Mouse (Mus musculus) G1E (cell line): ENCODE results near the gene Unc5b. TPM values are rescaled to one million over a fixed set of nuclear protein-coding genes. Genes with fewer than 3 reads are reported as not detected.
"Not testable (repeated sequence)": the region's sequence is repeated elsewhere in the genome, so short reads cannot be mapped to it uniquely, and the experiment has no call there.

Experiments used
- ATAC-seq: 2 replicates; pipeline ENCODE4 v1.8.0; 2016; ENCODE audit warnings: mild to moderate bottlenecking; ENCODE audit not compliant: insufficient number of reproducible peaks, poor library complexity, low FRiP score, severe bottlenecking; ENCODE audit errors: extremely low read depth
- DNase-seq: peaks from one replicate; pipeline ENCODE4 v3.0.0; 2012; ENCODE audit warnings: low spot score
- H3K27me3 ChIP-seq: 2 replicates; pipeline ENCODE4 v1.6.1; 2012; ENCODE audit warnings: mild to moderate bottlenecking, low read length, inconsistent platforms; ENCODE audit not compliant: insufficient read depth
- H3K36me3 ChIP-seq: replicated peaks from 2 replicates; pipeline ENCODE3; 2012; ENCODE audit warnings: mild to moderate bottlenecking, inconsistent platforms
- H3K4me1 ChIP-seq: 2 replicates; pipeline ENCODE4 v1.6.1; 2012; ENCODE audit warnings: low read depth, low read length, inconsistent platforms, mixed read lengths; ENCODE audit not compliant: insufficient read depth
- H3K4me3 ChIP-seq: 2 replicates; pipeline ENCODE4 v1.5.1; 2012; ENCODE audit warnings: low read depth, mild to moderate bottlenecking, inconsistent platforms, low read length, moderate library complexity, mixed read lengths
- H3K9me3 ChIP-seq: replicated peaks from 2 replicates; pipeline ENCODE4 v1.6.1; 2012; ENCODE audit warnings: inconsistent platforms
- CTCF ChIP-seq: IDR thresholded peaks from 2 replicates; pipeline ENCODE4 v1.5.1; 2012; ENCODE audit warnings: low read depth, low read length, inconsistent platforms, mixed read lengths
- GATA1 ChIP-seq: IDR thresholded peaks from 2 replicates; pipeline ENCODE4 v1.6.1; 2012; ENCODE audit warnings: borderline replicate concordance, low read length, inconsistent platforms, mixed read lengths
- GATA2 ChIP-seq: IDR thresholded peaks from 2 replicates; pipeline ENCODE4 v1.6.1; 2012; ENCODE audit warnings: low read depth, low read length, inconsistent platforms, borderline replicate concordance
- POLR2AphosphoS5 ChIP-seq: IDR thresholded peaks from 2 replicates; pipeline ENCODE4 v1.6.1; 2012; ENCODE audit warnings: low read depth, low read length, inconsistent platforms; ENCODE audit not compliant: insufficient replicate concordance
- TAL1 ChIP-seq: conservative IDR thresholded peaks from 2 replicates; pipeline ENCODE4 v1.6.1; 2012; ENCODE audit warnings: low read depth, low read length, inconsistent platforms, mixed read lengths
- polyA plus RNA-seq: library from polyadenylated mRNA; stranded (reverse); fragments of >175 nt; gene quantifications from 2 replicates; pipeline ENCODE4 v1.2.3, GENCODE M21; 2012
- total RNA-seq, 2 experiments: library from RNA; stranded (forward) in 1 of 2; stranded (reverse) in 1 of 2; fragments of 200-1000 nt in 1 of 2; fragments of >200 nt in 1 of 2; fragmentation: Nextera tagmentation in 1 of 2; gene quantifications; 2 replicates each; pipeline ENCODE4 v1.2.3; 2014 to 2017

Gene Unc5b
- total RNA-seq (2014; fragmentation: Nextera tagmentation) (not detected in 2 replicates), total RNA-seq (2017) (under 0.01 TPM in 1 of 2 replicates, not detected in the other), polyA plus RNA-seq (not detected in 2 replicates)

GRCm38 (mm10) chr10:60831379-60831778, at the start of gene Unc5b:
Unc5b (minus strand) TSS chr10:60831581.
- H3K4me3 ChIP-seq: no peak within 1 kb of the TSS; the same call in 1 of the 2 replicates
- H3K4me1 ChIP-seq: no peaks in the 10 kb centered on the region
- H3K9me3 ChIP-seq: peaks cover 62% of the 10 kb centered on the region
- no peaks in the 10 kb centered on the region for H3K27me3 ChIP-seq
- no peak for ATAC-seq
- no peak for DNase-seq
- H3K36me3 ChIP-seq: no peaks in the 10 kb centered on the region
- TF ChIP-seq GATA2: no peak
- TF ChIP-seq POLR2AphosphoS5: no peak
- TF ChIP-seq GATA1: no peak
- TF ChIP-seq CTCF: no peak
- no peak for TF ChIP-seq TAL1

GRCm38 (mm10) chr10:60879817-60880216, 48.4 kb upstream of the Unc5b start:
- no peak for DNase-seq
- Histone ChIP-seq H3K4me1 (no peaks in the 10 kb centered on the region), H3K4me3 (no peak overlapping the region), H3K27me3 (no peaks in the 10 kb centered on the region), H3K36me3 (no peaks in the 10 kb centered on the region), H3K9me3 (peaks cover 56% of the 10 kb centered on the region)
- TF ChIP-seq CTCF (no peak), GATA2 (no peak), POLR2AphosphoS5 (no peak), TAL1 (no peak), GATA1 (no peak)
- no peak for ATAC-seq

GRCm38 (mm10) chr10:60877075-60877474, 45.7 kb upstream of the Unc5b start:
- ATAC-seq (no peak), DNase-seq (no peak)
- H3K9me3 ChIP-seq: peaks cover 45% of the 10 kb centered on the region
- TF ChIP-seq GATA2 (no peak), GATA1 (no peak), POLR2AphosphoS5 (no peak), CTCF (no peak), TAL1 (no peak)
- H3K36me3 ChIP-seq: no peaks in the 10 kb centered on the region
- H3K27me3 ChIP-seq: no peaks in the 10 kb centered on the region
- H3K4me1 ChIP-seq: no peaks in the 10 kb centered on the region
- H3K4me3 ChIP-seq: no peak overlapping the region

GRCm38 (mm10) chr10:60875011-60875410, 43.6 kb upstream of the Unc5b start:
- Histone ChIP-seq H3K36me3 (no peaks in the 10 kb centered on the region), H3K4me1 (no peaks in the 10 kb centered on the region), H3K27me3 (no peaks in the 10 kb centered on the region), H3K9me3 (peaks cover 37% of the 10 kb centered on the region), H3K4me3 (no peak overlapping the region)
- TF ChIP-seq GATA1 (no peak), POLR2AphosphoS5 (no peak), GATA2 (no peak), TAL1 (no peak), CTCF (no peak)
- ATAC-seq (no peak), DNase-seq (no peak)

- H3K4me1 ChIP-seq: no peaks in the 10 kb centered on the region
- no peaks in the 10 kb centered on the region for H3K36me3 ChIP-seq
- no peak overlapping the region for H3K4me3 ChIP-seq
- H3K9me3 ChIP-seq: peaks cover 52% of the 10 kb centered on the region
- no peak for ATAC-seq
- no peak for DNase-seq
- TF ChIP-seq POLR2AphosphoS5: no peak
- TF ChIP-seq GATA2: no peak
- no peak for TF ChIP-seq CTCF
- TF ChIP-seq GATA1: no peak
- no peaks in the 10 kb centered on the region for H3K27me3 ChIP-seq
These were observed 31.9 kb upstream of the Unc5b start for GRCm38 (mm10) chr10:60863318-60863717.

- Histone ChIP-seq H3K36me3 (no peaks in the 10 kb centered on the region), H3K9me3 (peaks cover 51% of the 10 kb centered on the region), H3K27me3 (no peaks in the 10 kb centered on the region), H3K4me3 (no peak overlapping the region), H3K4me1 (no peaks in the 10 kb centered on the region)
- ATAC-seq (no peak), DNase-seq (no peak)
- TF ChIP-seq GATA1: no peak
These were observed 31.3 kb upstream of the Unc5b start for GRCm38 (mm10) chr10:60862477-60863293.

- H3K4me1 ChIP-seq, H3K36me3 ChIP-seq, ATAC-seq, H3K4me3 ChIP-seq, DNase-seq, H3K27me3 ChIP-seq: not testable (repeated sequence)
- H3K9me3 ChIP-seq: peaks cover 28% of the 10 kb centered on the region
These were observed 13.9 kb upstream of the Unc5b start for GRCm38 (mm10) chr10:60845271-60845670.
